Mouse (Mus musculus) brown adipose tissue, adult 24 weeks (tissue): ENCODE data around the gene Rasgrf1. TPM values are rescaled to one million over a fixed set of nuclear protein-coding genes. Genes with fewer than 3 reads are reported as not detected.

Experiments used
- H3K27ac ChIP-seq: fragments of 200-500 bp; replicated peaks from 2 replicates; pipeline ENCODE4 v1.5.1; 2012; ENCODE audit warnings: low read depth, mild to moderate bottlenecking, low read length
- H3K4me1 ChIP-seq: fragments of 200-500 bp; 2 replicates; pipeline ENCODE4 v1.6.1; 2012; ENCODE audit warnings: low read length, mixed read lengths; ENCODE audit not compliant: control insufficient read depth, insufficient read depth, insufficient read length
- H3K4me3 ChIP-seq: fragments of 200-500 bp; 2 replicates; pipeline ENCODE4 v1.5.1; 2012; ENCODE audit warnings: low read depth, mild to moderate bottlenecking, low read length, moderate library complexity; ENCODE audit not compliant: insufficient read depth
- polyA plus RNA-seq: library from polyadenylated mRNA; stranded (reverse); fragments of >200 nt; gene quantifications from 2 replicates; pipeline ENCODE4 v1.2.4, GENCODE M21; 2012; ENCODE audit not compliant: missing spikeins, insufficient read depth, insufficient read length

Gene Rasgrf1
- polyA plus RNA-seq, 1 experiment: not detected

GRCm38 (mm10) chr9:89891534-89892293 is 18.0 kb upstream of the Rasgrf1 start:
- Histone ChIP-seq H3K4me3 (no peak overlapping the region), H3K27ac (no peak overlapping the region)

GRCm38 (mm10) chr9:89892540-89893188 is 17.0 kb upstream of the Rasgrf1 start:
- Histone ChIP-seq H3K27ac (no peak overlapping the region), H3K4me1 (no peaks in the 10 kb centered on the region), H3K4me3 (no peak overlapping the region)

More at GRCm38 (mm10) chr9:89891534-89892293, 18.0 kb upstream of the Rasgrf1 start:
- H3K4me1 ChIP-seq: no peaks in the 10 kb centered on the region

- H3K4me3 ChIP-seq: no peak overlapping the region
Measured at GRCm38 (mm10) chr9:89900111-89900824, 9.4 kb upstream of the Rasgrf1 start.

GRCm38 (mm10) chr9:89901184-89901583 is 8.5 kb upstream of the Rasgrf1 start:
- Histone ChIP-seq H3K4me3 (no peak overlapping the region), H3K27ac (no peak overlapping the region), H3K4me1 (no peaks in the 10 kb centered on the region)

More at GRCm38 (mm10) chr9:89900111-89900824, 9.4 kb upstream of the Rasgrf1 start:
- Histone ChIP-seq H3K27ac (no peak overlapping the region), H3K4me1 (no peaks in the 10 kb centered on the region)

GRCm38 (mm10) chr9:89902813-89903212 is 6.9 kb upstream of the Rasgrf1 start:
- H3K4me3 ChIP-seq: no peak overlapping the region
- H3K27ac ChIP-seq: no peak overlapping the region
- no peaks in the 10 kb centered on the region for H3K4me1 ChIP-seq

GRCm38 (mm10) chr9:89906645-89907044 is 3.1 kb upstream of the Rasgrf1 start:
- Histone ChIP-seq H3K4me3 (no peak overlapping the region), H3K4me1 (no peaks in the 10 kb centered on the region), H3K27ac (no peak overlapping the region)

- no peak overlapping the region for H3K4me3 ChIP-seq
- no peak overlapping the region for H3K27ac ChIP-seq
- no peaks in the 10 kb centered on the region for H3K4me1 ChIP-seq
Measured at GRCm38 (mm10) chr9:89907941-89908340, 1.8 kb upstream of the Rasgrf1 start.

- H3K4me1 ChIP-seq: no peaks in the 10 kb centered on the region
- H3K27ac ChIP-seq: no peak overlapping the region
- H3K4me3 ChIP-seq: peak overlapping the region; percentile 33; the same call in 1 of the 2 replicates
Measured at GRCm38 (mm10) chr9:89908601-89909000, 1.1 kb upstream of the Rasgrf1 start.

GRCm38 (mm10) chr9:89910011-89910400 is 298 bp downstream of the Rasgrf1 start:
- no peaks in the 10 kb centered on the region for H3K4me1 ChIP-seq
- H3K4me3 ChIP-seq: peak overlapping the region; percentile 23
- no peak overlapping the region for H3K27ac ChIP-seq

GRCm38 (mm10) chr9:89910741-89911444 is 1.2 kb downstream of the Rasgrf1 start:
- Histone ChIP-seq H3K4me1 (no peaks in the 10 kb centered on the region), H3K27ac (no peak overlapping the region), H3K4me3 (no peak overlapping the region)

GRCm38 (mm10) chr9:89911891-89912549 is 2.3 kb downstream of the Rasgrf1 start:
- H3K4me3 ChIP-seq: no peak overlapping the region
- H3K4me1 ChIP-seq: no peaks in the 10 kb centered on the region
- H3K27ac ChIP-seq: no peak overlapping the region

- no peaks in the 10 kb centered on the region for H3K4me1 ChIP-seq
- no peak overlapping the region for H3K4me3 ChIP-seq
- no peak overlapping the region for H3K27ac ChIP-seq
Measured at GRCm38 (mm10) chr9:89913135-89913534, 3.4 kb downstream of the Rasgrf1 start.

GRCm38 (mm10) chr9:89916471-89916870 is 6.8 kb downstream of the Rasgrf1 start:
- no peaks in the 10 kb centered on the region for H3K4me1 ChIP-seq
- no peak overlapping the region for H3K27ac ChIP-seq
- no peak overlapping the region for H3K4me3 ChIP-seq

GRCm38 (mm10) chr9:89917431-89917830 is 7.7 kb downstream of the Rasgrf1 start:
- H3K4me1 ChIP-seq: no peaks in the 10 kb centered on the region
- H3K4me3 ChIP-seq: no peak overlapping the region
- no peak overlapping the region for H3K27ac ChIP-seq
